Mouse (Mus musculus) adrenal gland, adult 2 months (tissue): Measurements from ENCODE around the gene Farsa. TPM values are rescaled to one million over a fixed set of nuclear protein-coding genes. Genes with fewer than 3 reads are reported as not detected.
A peak's percentile ranks its signal among the peaks of the same experiment; 100 is the strongest.

Experiments used
- DNase-seq: peaks from one replicate; pipeline ENCODE4 v3.0.0; 2021
- polyA plus RNA-seq: library from polyadenylated mRNA; depleted of rRNA; stranded (reverse); fragments of >200 nt; gene quantifications from 2 replicates; pipeline ENCODE4 v1.2.3, GENCODE M21; 2012
- total RNA-seq, 2 experiments: library from RNA; stranded (reverse); gene quantifications; 2 replicates each; pipeline ENCODE4 v1.2.3; 2021

Farsa gene
- total and polyA plus RNA-seq, 3 experiments, result 51.4 to 69.3 (median 61.6) TPM

GRCm38 (mm10) chr8:84834866-84835855 is 21.6 kb upstream of the Farsa start:
- peak; percentile 84 for DNase-seq

GRCm38 (mm10) chr8:84837149-84837911 is 19.5 kb upstream of the Farsa start:
- no peak for DNase-seq

GRCm38 (mm10) chr8:84837912-84838470 is 18.8 kb upstream of the Farsa start:
- DNase-seq, result no peak

DNA sequence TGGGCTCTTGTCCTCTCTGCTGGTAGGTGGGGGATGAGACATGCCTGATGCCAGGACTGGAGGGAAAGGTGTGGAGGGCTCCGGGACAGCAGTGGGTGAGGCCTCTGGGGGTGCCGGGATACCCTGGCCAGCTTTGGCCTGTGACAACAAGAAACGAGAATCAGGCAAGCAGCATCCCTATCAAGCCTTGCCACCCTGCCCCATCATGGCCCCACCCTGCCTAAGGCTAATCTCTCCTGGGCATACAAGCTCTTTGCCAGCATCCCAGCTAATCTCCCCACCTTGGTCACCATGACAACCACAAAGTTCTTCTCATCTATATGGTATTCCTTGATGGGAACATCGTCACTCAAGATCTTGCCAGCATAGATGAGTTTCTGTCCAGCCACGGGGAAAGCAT is 18.3 kb upstream of the Farsa start:
- no peak for DNase-seq

DNA sequence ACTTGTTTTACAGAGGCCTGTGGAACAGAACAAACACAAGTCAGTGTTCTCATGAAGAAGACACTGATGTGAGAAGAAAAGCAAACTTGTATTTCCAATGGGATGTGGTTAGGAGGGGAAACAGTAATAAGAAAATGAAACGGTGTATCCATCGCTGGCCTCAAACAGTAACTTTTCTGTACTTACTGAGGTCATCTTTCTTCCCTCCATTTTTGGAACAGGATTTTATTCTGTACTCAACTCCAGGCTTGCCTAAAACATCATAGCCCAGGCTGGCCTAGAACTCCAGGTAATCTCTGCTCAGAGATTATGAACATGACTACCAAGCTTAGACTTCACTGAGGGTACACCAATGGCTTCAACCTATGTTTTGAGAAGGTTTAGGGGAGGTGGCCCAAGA is 17.4 kb upstream of the Farsa start:
- DNase-seq, result no peak

- no peak for DNase-seq
These were observed 16.9 kb upstream of the Farsa start for GRCm38 (mm10) chr8:84839875-84840247.

DNA sequence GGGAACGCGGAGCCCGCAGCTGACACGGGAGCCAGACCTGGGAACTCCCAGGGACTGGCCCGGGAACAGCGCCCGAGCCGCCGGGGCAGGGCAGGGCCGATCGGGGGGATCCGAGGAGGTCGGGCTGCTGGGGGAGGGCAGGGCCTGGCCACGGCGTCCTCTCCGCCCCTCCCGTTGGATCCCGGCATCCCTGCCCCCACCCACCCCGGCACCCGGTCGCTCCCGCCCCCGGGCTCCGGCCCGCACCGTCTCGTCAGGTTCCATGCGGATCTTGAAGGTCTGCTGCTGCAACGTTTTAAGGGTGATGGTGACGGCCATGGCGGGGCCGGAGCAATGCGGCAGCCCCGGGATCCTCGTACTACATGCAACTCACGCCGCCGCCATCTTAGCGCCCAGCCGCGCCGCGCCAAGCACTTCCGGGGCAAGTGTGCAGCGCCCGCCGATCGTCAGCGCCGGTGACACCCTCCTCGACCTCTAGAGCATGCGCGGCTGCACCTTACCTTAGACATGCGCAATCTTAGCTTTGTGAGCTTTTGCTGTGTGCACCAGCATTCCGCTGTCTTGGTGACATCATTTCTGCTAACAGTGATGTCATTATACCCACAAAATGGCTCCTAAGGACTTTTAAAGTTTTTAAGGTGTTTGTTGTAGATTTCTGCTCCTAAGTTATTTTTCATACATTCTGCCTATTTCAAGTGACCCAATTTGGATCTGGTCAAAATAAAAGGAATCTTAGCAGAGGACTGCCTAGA is 16.4 kb upstream of the Farsa start, which contains the start of gene Rad23a:
Gene Rad23a, minus strand, starts transcription at position 418 of the 752 bp plus-strand sequence.
- peak; percentile 94 for DNase-seq

GRCm38 (mm10) chr8:84841514-84841913 is 15.3 kb upstream of the Farsa start:
- no peak for DNase-seq

DNA sequence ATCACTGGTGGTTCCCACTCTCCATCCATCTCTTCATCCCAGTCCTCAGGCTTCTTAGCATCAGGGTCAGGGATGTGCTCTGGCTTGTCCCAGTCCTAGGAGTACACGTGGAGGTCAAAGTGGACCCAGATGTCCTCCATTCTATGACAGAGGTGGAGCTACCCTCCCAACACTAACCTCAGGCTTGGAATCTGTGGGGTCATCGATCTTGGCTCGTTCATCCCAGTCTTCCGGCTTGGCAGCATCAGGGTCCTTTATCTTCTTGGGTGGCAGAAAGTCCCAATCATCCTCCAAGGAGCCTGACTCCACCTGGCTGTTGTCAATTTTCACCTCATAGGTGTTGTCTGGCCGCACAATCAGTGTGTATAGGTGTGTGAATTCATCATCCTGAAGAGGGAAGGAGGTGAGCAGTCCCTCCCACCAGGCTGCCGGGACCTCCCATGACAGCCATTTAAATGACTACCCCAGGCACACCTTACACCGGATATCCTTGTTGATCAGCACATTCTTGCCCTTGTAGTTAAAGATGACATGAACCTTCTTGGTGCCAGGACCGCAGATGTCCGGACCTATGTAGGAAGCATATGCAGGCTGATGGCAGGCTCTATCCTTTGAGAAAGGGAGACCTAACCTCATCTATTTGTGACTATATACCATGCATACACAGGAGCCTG is 12.3 kb upstream of the Farsa start:
- no peak for DNase-seq

DNA sequence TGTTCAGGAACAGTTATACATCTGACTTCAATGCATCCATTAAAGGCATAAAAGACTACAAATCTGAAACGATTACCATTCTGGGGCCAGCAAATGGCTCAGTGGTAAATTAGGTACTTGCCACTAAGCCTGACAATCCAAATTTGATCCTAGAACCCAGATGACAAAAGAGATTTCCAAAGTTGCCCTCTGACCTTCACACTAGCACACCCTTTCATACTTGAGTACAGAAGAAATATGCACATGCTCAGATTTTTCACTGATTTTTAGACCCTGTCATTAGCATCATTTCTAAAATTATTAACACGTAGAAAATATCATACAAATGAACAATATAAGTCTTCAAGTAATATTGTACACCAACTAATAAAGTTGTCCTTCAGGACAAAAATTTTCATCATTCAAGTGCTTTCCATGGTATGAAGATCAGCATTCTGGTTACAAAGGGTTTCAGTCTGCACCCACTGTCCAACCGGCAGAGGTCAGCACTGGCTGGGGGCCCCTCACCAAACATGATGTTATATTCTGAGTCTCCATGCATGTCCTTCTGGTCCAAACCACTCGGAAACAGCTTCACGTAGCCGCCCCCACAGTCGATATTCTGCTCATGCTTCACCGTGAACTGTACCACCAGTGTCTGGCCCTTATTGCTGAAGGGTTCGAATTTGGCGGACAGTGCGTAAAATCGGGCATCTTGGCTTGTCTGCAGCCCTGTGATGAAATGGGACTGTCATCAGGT is 11.3 kb upstream of the Farsa start:
- peak; percentile 47 for DNase-seq

- DNase-seq, result no peak
These were observed 10.6 kb upstream of the Farsa start for GRCm38 (mm10) chr8:84846094-84846721.

- peak; percentile 100 for DNase-seq
These were observed 9.8 kb upstream of the Farsa start, which contains the start of gene Calr for GRCm38 (mm10) chr8:84846722-84847572. Calr (minus strand) TSS chr8:84846934.

DNA sequence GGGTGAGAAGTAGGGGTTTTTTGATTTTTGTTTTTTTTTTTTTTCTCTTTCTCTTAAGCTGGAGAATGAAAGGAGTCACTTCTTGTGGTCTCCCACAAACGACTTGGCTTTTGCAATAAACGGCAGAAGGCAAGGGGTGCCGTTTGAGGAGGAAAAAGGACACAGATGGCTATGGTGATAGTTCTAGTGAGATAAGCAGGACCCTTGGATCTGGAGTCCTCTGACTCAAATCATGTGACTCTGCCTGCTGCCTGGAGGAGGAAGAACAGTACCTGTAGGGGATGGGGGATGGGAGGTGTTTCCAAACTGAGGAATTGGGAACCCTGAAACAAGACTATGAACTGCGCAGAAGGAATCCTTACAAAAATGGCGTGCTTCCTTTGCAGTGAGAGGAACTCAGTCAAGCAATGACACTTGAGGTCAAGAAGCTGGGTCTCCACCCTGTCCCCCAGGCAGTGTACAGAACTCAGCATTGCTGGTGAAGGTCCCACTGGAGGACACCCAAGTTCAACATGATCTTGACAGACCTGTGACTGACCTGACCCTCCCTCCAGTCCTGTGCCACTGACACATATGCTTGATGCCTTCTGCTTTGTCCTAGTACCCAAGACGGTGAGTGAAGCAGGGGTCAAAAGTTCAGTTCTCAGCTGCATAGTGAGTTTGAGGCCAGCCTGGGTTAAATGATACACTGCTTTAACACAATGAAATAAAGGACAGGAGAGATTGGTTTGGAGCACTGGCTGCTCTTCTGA is 8.9 kb upstream of the Farsa start:
- no peak for DNase-seq

GRCm38 (mm10) chr8:84856434-84856833 is 355 bp upstream of the Farsa start:
- DNase-seq, result no peak

DNA sequence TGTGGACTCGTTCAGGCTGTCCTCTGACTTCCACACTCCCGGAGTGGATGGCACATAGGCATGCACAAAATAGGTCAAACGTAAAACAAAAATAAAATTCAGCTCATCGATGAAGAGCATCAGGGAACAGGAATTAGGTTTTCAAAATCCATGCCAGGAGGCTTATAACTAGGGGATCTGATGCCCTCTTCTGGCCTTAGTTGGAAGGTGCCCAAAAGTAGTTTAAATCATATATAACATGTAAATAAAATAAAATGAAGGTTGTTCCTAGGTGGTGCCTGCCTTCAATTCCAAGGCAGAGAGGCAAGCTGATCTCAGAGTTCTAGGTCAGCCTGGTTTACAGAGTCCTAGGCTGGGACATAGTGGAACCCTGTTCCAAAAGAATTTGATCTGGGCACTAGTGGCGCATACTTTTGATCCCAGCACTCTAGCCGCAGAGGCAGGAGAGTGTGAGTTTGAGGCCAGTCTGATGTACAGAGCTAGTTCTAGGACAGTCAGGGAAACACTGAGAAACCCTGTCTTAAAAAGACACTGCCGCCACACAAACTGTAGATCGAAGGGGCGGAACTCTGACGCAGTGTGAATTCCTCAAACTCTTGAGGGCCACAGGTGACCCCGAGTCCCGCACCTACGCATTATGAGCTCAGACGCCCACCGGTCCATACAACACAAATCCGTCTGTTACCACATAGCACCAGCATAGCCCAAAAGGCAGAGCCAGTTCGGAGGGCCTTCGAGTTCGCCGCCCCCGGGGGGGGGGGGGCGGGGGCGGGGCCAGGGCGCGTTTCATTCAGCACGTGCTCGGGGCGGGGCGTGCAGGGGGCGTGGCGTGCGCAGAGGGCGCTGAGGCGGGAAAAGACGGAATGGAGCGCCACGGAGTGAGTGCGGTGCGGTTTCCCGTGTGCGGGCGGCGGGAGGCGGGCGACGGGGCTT is 14.9 kb downstream of the Farsa start, which contains the start of gene Syce2:
Gene Syce2, plus strand, starts transcription at position 736 of the 933 bp plus-strand sequence.
- DNase-seq, result peak; percentile 88

GRCm38 (mm10) chr8:84872309-84872965 is 15.6 kb downstream of the Farsa start:
- DNase-seq, result peak; percentile 47
